21 mouse cellular contexts compared by ENCODE assay signal in genomic region chr3:9942631-9943030, GRCm38 (mm10).
DNase-seq lines count a peak whose midpoint lies in the region; ATAC-seq lines count a peak whose summit lies in the region.
"Had no signal": no experiment of that assay in that cellular context is flagged by ENCODE, and none has a peak within 500 bp of the region (broad histone marks: within the 10 kb centered on the region; RNA-seq: fewer than 3 reads in every experiment).

No protein-coding gene starts in this region.

- peak; percentile 75 for ATAC-seq in common myeloid progenitor, adult 5-6 weeks (replicated peaks; ENCODE audit: low read depth, poor library complexity, severe bottlenecking)
- ATAC-seq in erythroid progenitor cell, adult 5-6 weeks (replicated peaks; ENCODE audit: low FRiP score, poor library complexity, severe bottlenecking) = no peak
- no peak for ATAC-seq in midbrain, embryonic 14.5 days (ENCODE audit: low FRiP score, low TSS enrichment)
- ATAC-seq: CD4-positive, CD25-positive, alpha-beta regulatory T cell, adult 4 months; forebrain, embryonic 16.5 days; hindbrain, embryonic 16.5 days; inflammation-experienced regulatory T-cells, adult 6 months had no signal

- no peaks in the 10 kb centered on the region for H3K9me3 ChIP-seq in megakaryocyte, embryonic 14.5 days
- H3K9me3 ChIP-seq in midbrain, embryonic 14.5 days (ENCODE audit: control insufficient read depth, low read length) = no peaks in the 10 kb centered on the region
- H3K9me3 ChIP-seq: embryonic facial prominence, embryonic 12.5 days; forebrain, embryonic 12.5 days; G1E; heart, embryonic 12.5 days had no signal

- H3K27ac ChIP-seq in midbrain, embryonic 14.5 days (replicated peaks; ENCODE audit: low read depth, low read length) = no peak overlapping the region
- H3K27ac ChIP-seq: embryonic facial prominence, embryonic 12.5 days; forebrain, embryonic 12.5 days had no signal

- H3K4me3 ChIP-seq in megakaryocyte, embryonic 14.5 days (replicated peaks) = peak overlapping the region; percentile 7
- no peak overlapping the region for H3K4me3 ChIP-seq in midbrain, embryonic 14.5 days (replicated peaks; ENCODE audit: low read depth, low read length)
- H3K4me3 ChIP-seq: embryonic facial prominence, embryonic 12.5 days; forebrain, embryonic 12.5 days; heart, embryonic 12.5 days had no signal

- H3K4me1 ChIP-seq in megakaryocyte, embryonic 14.5 days = peaks cover 61% of the 10 kb centered on the region
- no peaks in the 10 kb centered on the region for H3K4me1 ChIP-seq in midbrain, embryonic 14.5 days (ENCODE audit: control insufficient read depth, insufficient read depth, low read length)
- H3K4me1 ChIP-seq: embryonic facial prominence, embryonic 12.5 days; forebrain, embryonic 12.5 days; heart, embryonic 12.5 days had no signal

- H3K9ac ChIP-seq in midbrain, embryonic 14.5 days (replicated peaks; ENCODE audit: low read length) = no peak overlapping the region
- H3K9ac ChIP-seq: embryonic facial prominence, embryonic 12.5 days; forebrain, embryonic 12.5 days; heart, embryonic 12.5 days had no signal

- WGBS in midbrain, embryonic 14.5 days = 96% methylated on average over 5 of the region's 5 CpGs

- H3K27me3 ChIP-seq in megakaryocyte, embryonic 14.5 days (replicated peaks) = no peaks in the 10 kb centered on the region
- H3K27me3 ChIP-seq in midbrain, embryonic 14.5 days (ENCODE audit: control insufficient read depth, insufficient read depth, low read length) = no peaks in the 10 kb centered on the region
- H3K27me3 ChIP-seq: heart, embryonic 12.5 days had no signal

- H3K4me2 ChIP-seq in midbrain, embryonic 14.5 days (ENCODE audit: low read length) = no peak overlapping the region
- H3K4me2 ChIP-seq: embryonic facial prominence, embryonic 12.5 days; forebrain, embryonic 12.5 days; heart, embryonic 12.5 days had no signal

- no peaks in the 10 kb centered on the region for H3K36me3 ChIP-seq in megakaryocyte, embryonic 14.5 days (replicated peaks; ENCODE audit: low read length)
- H3K36me3 ChIP-seq in midbrain, embryonic 14.5 days (ENCODE audit: control insufficient read depth, insufficient read depth, low read length) = no peaks in the 10 kb centered on the region
- H3K36me3 ChIP-seq: embryonic facial prominence, embryonic 12.5 days; forebrain, embryonic 12.5 days; G1E; heart, embryonic 12.5 days had no signal

- peak; percentile 24 for DNase-seq in thymus, postnatal 25 days
- no peak for DNase-seq in thymus, adult 18-20 months
- no peak for DNase-seq in adrenal gland, postnatal 36 days
- DNase-seq in midbrain, embryonic 14.5 days = no peak
- DNase-seq: adrenal gland, adult 2 months; adrenal gland, postnatal 25 days; cerebellum, adult 11 months; cerebellum, adult 8-10 months; cerebellum, postnatal 14 days; gastrocnemius, postnatal 14 days had no signal
